Mouse (Mus musculus): Measurements from ENCODE around the gene Olfr338. TPM values are rescaled to one million over a fixed set of nuclear protein-coding genes. Genes with fewer than 3 reads are reported as not detected.
"Not testable (repeated sequence)": the region's sequence is repeated elsewhere in the genome, so short reads cannot be mapped to it uniquely, and the experiment has no call there.

The Olfr338 gene
- polyA plus RNA-seq (2014; fragmentation: Nextera tagmentation; extraction: Ambion mirVana), result not detected in 2 replicates

DNA sequence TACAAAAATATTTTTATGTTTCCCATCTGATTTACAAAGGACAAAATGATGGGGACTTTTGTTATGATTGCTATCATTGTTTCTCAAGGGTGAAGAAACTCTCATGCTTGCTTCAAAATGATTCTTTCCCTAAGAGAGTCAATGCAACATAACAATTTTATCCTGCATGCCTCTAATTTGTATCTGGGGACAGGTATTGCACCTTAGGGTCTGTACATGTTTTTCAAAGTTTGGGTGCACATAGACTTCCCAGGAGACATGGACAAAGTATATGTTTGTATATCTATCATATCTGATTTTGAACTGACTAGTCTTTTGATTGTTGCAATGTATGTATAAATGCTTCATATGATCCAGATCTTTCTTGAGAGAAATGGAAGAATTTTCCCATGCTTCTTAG lies at the start of gene Olfr338:
Gene Olfr338, plus strand, starts transcription at position 301 of the 400 bp plus-strand sequence.
- Histone ChIP-seq H3K9me3 (ENCODE audit: control insufficient read depth, low read length) (peaks cover 2% of the 10 kb centered on the region; the same call in 1 of the 2 replicates), H3K4me3 (ENCODE audit: low read depth, low read length) (no peak within 1 kb of the TSS), H3K36me3 (ENCODE audit: control insufficient read depth, insufficient read depth, low read length) (no peaks in the 10 kb centered on the region), H3K27me3 (ENCODE audit: control insufficient read depth, insufficient read depth, low read length) (no peaks in the 10 kb centered on the region), H3K9ac (ENCODE audit: low read length) (no peak within 1 kb of the TSS), H3K4me1 (ENCODE audit: control insufficient read depth, insufficient read depth, low read length) (no peaks in the 10 kb centered on the region), H3K27ac (replicated peaks; ENCODE audit: low read depth, low read length) (no peak within 1 kb of the TSS), H3K4me2 (ENCODE audit: low read depth, severe bottlenecking) (no peak within 1 kb of the TSS)
- no peak for DNase-seq (ENCODE audit: low spot score)
- ATAC-seq (ENCODE audit: insufficient number of reproducible peaks, low FRiP score, low TSS enrichment, low read depth), result no peak

DNA sequence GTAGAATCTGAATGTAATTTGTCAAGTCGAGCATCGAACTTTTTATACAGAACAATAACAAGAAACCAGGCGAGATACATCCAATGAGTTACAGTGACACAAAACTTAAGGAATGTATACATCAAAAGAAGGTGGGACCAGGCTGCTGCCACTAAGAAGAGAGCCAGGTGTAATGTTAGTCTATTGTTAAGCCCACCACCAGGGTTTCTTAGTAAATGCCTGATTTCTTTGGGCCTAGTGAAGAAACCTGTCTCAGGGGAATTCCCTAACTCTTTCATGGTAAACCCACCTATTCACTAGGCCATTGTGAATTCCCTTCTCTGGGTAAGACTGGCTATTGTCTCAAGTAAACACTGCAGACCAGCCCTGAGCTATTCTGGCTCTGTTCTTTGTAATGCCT lies 41.9 kb downstream of the Olfr338 start:
- DNase-seq (ENCODE audit: low spot score); H3K4me1 ChIP-seq (ENCODE audit: control insufficient read depth, insufficient read depth, low read length); H3K9me3 ChIP-seq (ENCODE audit: control insufficient read depth, low read length); H3K27ac ChIP-seq (replicated peaks; ENCODE audit: low read depth, low read length); H3K36me3 ChIP-seq (ENCODE audit: control insufficient read depth, insufficient read depth, low read length); H3K4me3 ChIP-seq (ENCODE audit: low read depth, low read length); ATAC-seq (ENCODE audit: insufficient number of reproducible peaks, low FRiP score, low TSS enrichment, low read depth); H3K4me2 ChIP-seq (ENCODE audit: low read depth, severe bottlenecking); H3K9ac ChIP-seq (ENCODE audit: low read length); H3K27me3 ChIP-seq (ENCODE audit: control insufficient read depth, insufficient read depth, low read length): not testable (repeated sequence)
- WGBS, result 90% methylated on average over 3 of the region's 3 CpGs

GRCm38 (mm10) chr2:36415591-36415990 lies 42.3 kb downstream of the Olfr338 start:
- not testable (repeated sequence) for H3K9ac ChIP-seq (ENCODE audit: low read length); ATAC-seq (ENCODE audit: insufficient number of reproducible peaks, low FRiP score, low TSS enrichment, low read depth); H3K9me3 ChIP-seq (ENCODE audit: control insufficient read depth, low read length); DNase-seq (ENCODE audit: low spot score); H3K27ac ChIP-seq (replicated peaks; ENCODE audit: low read depth, low read length); H3K4me1 ChIP-seq (ENCODE audit: control insufficient read depth, insufficient read depth, low read length); H3K4me2 ChIP-seq (ENCODE audit: low read depth, severe bottlenecking); H3K4me3 ChIP-seq (ENCODE audit: low read depth, low read length); H3K36me3 ChIP-seq (ENCODE audit: control insufficient read depth, insufficient read depth, low read length); H3K27me3 ChIP-seq (ENCODE audit: control insufficient read depth, insufficient read depth, low read length)
- WGBS, result 90% methylated on average over 7 of the region's 7 CpGs

DNA sequence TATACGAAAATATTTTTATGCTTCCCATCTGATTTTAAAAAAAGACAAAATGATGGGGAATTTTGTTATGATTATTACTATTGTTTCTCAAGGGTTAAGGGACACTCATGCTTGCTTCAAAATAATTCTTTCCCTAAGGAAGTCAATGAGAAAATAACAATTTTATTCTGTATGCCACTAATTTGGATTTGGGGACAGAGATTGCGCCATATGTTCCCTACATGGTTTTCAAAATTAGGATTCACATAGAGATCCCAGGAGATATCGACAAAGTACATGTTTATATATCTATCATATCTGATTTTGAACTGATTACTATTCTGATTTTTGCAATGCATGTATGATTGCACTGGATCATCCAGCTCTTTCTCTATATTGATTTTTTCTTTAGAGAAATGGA lies 45.3 kb downstream of the Olfr338 start, which contains the start of gene Olfr339:
Gene Olfr339, plus strand, starts transcription at position 301 of the 400 bp plus-strand sequence.
- WGBS, result 87% methylated on average over 3 of the region's 3 CpGs
- H3K9ac ChIP-seq (ENCODE audit: low read length), result no peak within 1 kb of the TSS

More for the DNA sequence above, 45.3 kb downstream of the Olfr338 start, which contains the start of gene Olfr339:
- Histone ChIP-seq H3K27me3 (ENCODE audit: control insufficient read depth, insufficient read depth, low read length) (no peaks in the 10 kb centered on the region), H3K36me3 (ENCODE audit: control insufficient read depth, insufficient read depth, low read length) (no peaks in the 10 kb centered on the region), H3K4me3 (ENCODE audit: low read depth, low read length) (no peak within 1 kb of the TSS), H3K9me3 (ENCODE audit: control insufficient read depth, low read length) (0 out of 2 replicates have a peak, but pooled peaks cover 4% of the 10 kb centered on the region), H3K27ac (replicated peaks; ENCODE audit: low read depth, low read length) (no peak within 1 kb of the TSS), H3K4me1 (ENCODE audit: control insufficient read depth, insufficient read depth, low read length) (no peaks in the 10 kb centered on the region), H3K4me2 (ENCODE audit: low read depth, severe bottlenecking) (no peak within 1 kb of the TSS)
- DNase-seq (ENCODE audit: low spot score), result no peak
- ATAC-seq (ENCODE audit: insufficient number of reproducible peaks, low FRiP score, low TSS enrichment, low read depth), result no peak

Other genes with a start within 250 kb of the Olfr338 start
- gene Mrrf, start 237.1 kb upstream of the Olfr338 start, polyA plus RNA-seq (2014; fragmentation: Nextera tagmentation; extraction: Ambion mirVana), result 26.5 and 31.1 TPM in 2 replicates
- 88.5 and 92.6 TPM in 2 replicates for gene Rbm18, start 236.7 kb upstream of the Olfr338 start, polyA plus RNA-seq (2014; fragmentation: Nextera tagmentation; extraction: Ambion mirVana)
- gene Ptgs1, start 143.1 kb upstream of the Olfr338 start, polyA plus RNA-seq (2014; fragmentation: Nextera tagmentation; extraction: Ambion mirVana), result 4.0 and 4.2 TPM in 2 replicates
- not detected in 2 replicates for gene Olfr339, start 45.4 kb downstream of the Olfr338 start, polyA plus RNA-seq (2014; fragmentation: Nextera tagmentation; extraction: Ambion mirVana)
- gene Olfr340, start 79.1 kb downstream of the Olfr338 start, polyA plus RNA-seq (2014; fragmentation: Nextera tagmentation; extraction: Ambion mirVana), result not detected in 2 replicates
- not detected in 2 replicates for gene Olfr341, start 108.9 kb downstream of the Olfr338 start, polyA plus RNA-seq (2014; fragmentation: Nextera tagmentation; extraction: Ambion mirVana)
- gene Olfr342, start 151.5 kb downstream of the Olfr338 start, polyA plus RNA-seq (2014; fragmentation: Nextera tagmentation; extraction: Ambion mirVana), result not detected in 2 replicates
- not detected in 2 replicates for gene Olfr344, start 193.1 kb downstream of the Olfr338 start, polyA plus RNA-seq (2014; fragmentation: Nextera tagmentation; extraction: Ambion mirVana)